Mouse (Mus musculus) heart, embryonic 11.5 days (tissue): ENCODE data around the gene Lcat. TPM values are rescaled to one million over a fixed set of nuclear protein-coding genes. Genes with fewer than 3 reads are reported as not detected.

Experiments used
- ATAC-seq: fragments of 200-750 bp; cut with Nextera tagmentation; replicated peaks from 2 replicates; pipeline ENCODE4 v1.8.0; 2017; ENCODE audit warnings: moderate library complexity; ENCODE audit not compliant: insufficient number of reproducible peaks, low FRiP score, low TSS enrichment
- H3K27ac ChIP-seq: fragments of 300-500 bp; sonication (generic); 2 replicates; pipeline ENCODE4 v1.5.1; 2014; ENCODE audit warnings: mild to moderate bottlenecking, low read depth, low read length
- H3K27me3 ChIP-seq: fragments of 300-500 bp; sonication (generic); 2 replicates; pipeline ENCODE4 v1.6.1; 2014; ENCODE audit warnings: mild to moderate bottlenecking, low read length, mixed read lengths; ENCODE audit not compliant: control insufficient read depth, insufficient read depth
- H3K36me3 ChIP-seq: fragments of 300-500 bp; sonication (generic); 2 replicates; pipeline ENCODE4 v1.6.1; 2014; ENCODE audit warnings: mild to moderate bottlenecking, low read length, moderate library complexity, mixed read lengths; ENCODE audit not compliant: control insufficient read depth, insufficient read depth
- H3K4me1 ChIP-seq: fragments of 300-500 bp; sonication (generic); 2 replicates; pipeline ENCODE4 v1.6.1; 2014; ENCODE audit warnings: low read length; ENCODE audit not compliant: control insufficient read depth, insufficient read depth
- H3K4me2 ChIP-seq: fragments of 300-500 bp; sonication (generic); 2 replicates; pipeline ENCODE4 v1.6.1; 2014; ENCODE audit warnings: mild to moderate bottlenecking, moderate library complexity
- H3K4me3 ChIP-seq: fragments of 300-500 bp; sonication (generic); 2 replicates; pipeline ENCODE4 v1.5.1; 2014; ENCODE audit warnings: low read depth, low read length
- H3K9ac ChIP-seq: fragments of 300-500 bp; sonication (generic); 2 replicates; pipeline ENCODE4 v1.6.1; 2014; ENCODE audit warnings: mild to moderate bottlenecking, low read depth, low read length, moderate library complexity
- H3K9me3 ChIP-seq: fragments of 300-500 bp; sonication (generic); replicated peaks from 2 replicates; pipeline ENCODE4 v1.6.1; 2016; ENCODE audit warnings: low read length; ENCODE audit not compliant: control insufficient read depth
- WGBS: fragments of 180-500 bp; shearing (Covaris S2); extraction: QIAGEN DNeasy Blood & Tissue Kit; methylation state at CpG from one replicate; pipeline ENCODE4 v1.1.7; 2014; ENCODE audit not compliant: insufficient replicate concordance; 5-methylcytosine and 5-hydroxymethylcytosine counted together
- polyA plus RNA-seq: library from polyadenylated mRNA; unstranded; fragments of >200 nt; fragmentation: Nextera tagmentation; extraction: Ambion mirVana; gene quantifications from 2 replicates; pipeline ENCODE4 v1.2.1, GENCODE M21; 2014

The Lcat gene
- polyA plus RNA-seq, 1 experiment from 2014 or later = 2.6 TPM

- H3K4me1 ChIP-seq = 0 out of 2 replicates have a peak, but pooled peaks cover 4% of the 10 kb centered on the region
- no peak overlapping the region for H3K4me2 ChIP-seq
- H3K4me3 ChIP-seq = no peak overlapping the region
- H3K9ac ChIP-seq = no peak overlapping the region
- WGBS = 68% methylated on average over 3 of the region's 3 CpGs
- H3K27ac ChIP-seq = no peak overlapping the region
- H3K36me3 ChIP-seq = peaks cover 4% of the 10 kb centered on the region; the same call in 1 of the 2 replicates
- no peak for ATAC-seq
- no peaks in the 10 kb centered on the region for H3K9me3 ChIP-seq
- no peaks in the 10 kb centered on the region for H3K27me3 ChIP-seq
Measured at GRCm38 (mm10) chr8:105925123-105925522, 18.1 kb downstream of the Lcat start.

GRCm38 (mm10) chr8:105919390-105919789 lies 23.8 kb downstream of the Lcat start:
- H3K36me3 ChIP-seq = peaks cover 3% of the 10 kb centered on the region; the same call in 1 of the 2 replicates
- no peak overlapping the region for H3K4me2 ChIP-seq
- no peaks in the 10 kb centered on the region for H3K9me3 ChIP-seq
- no peaks in the 10 kb centered on the region for H3K27me3 ChIP-seq
- no peak overlapping the region for H3K4me3 ChIP-seq
- H3K4me1 ChIP-seq = 0 out of 2 replicates have a peak, but pooled peaks cover 4% of the 10 kb centered on the region
- no peak overlapping the region for H3K9ac ChIP-seq
- 73% methylated on average over 3 of the region's 3 CpGs for WGBS
- ATAC-seq = no peak
- H3K27ac ChIP-seq = no peak overlapping the region

GRCm38 (mm10) chr8:105900941-105901616 lies 42.1 kb downstream of the Lcat start:
- peaks cover 5% of the 10 kb centered on the region for H3K4me1 ChIP-seq
- no peak for ATAC-seq
- H3K9me3 ChIP-seq = no peaks in the 10 kb centered on the region
- no peaks in the 10 kb centered on the region for H3K36me3 ChIP-seq
- H3K4me2 ChIP-seq = peak overlapping the region; percentile 92
- peak overlapping the region; percentile 100 for H3K9ac ChIP-seq
- H3K4me3 ChIP-seq = peak overlapping the region; percentile 79
- H3K27ac ChIP-seq = peak overlapping the region; percentile 82
- 29% methylated on average over 16 of the region's 16 CpGs for WGBS
- H3K27me3 ChIP-seq = no peaks in the 10 kb centered on the region

- ATAC-seq = peak; percentile 88
- Histone ChIP-seq H3K27me3 (no peaks in the 10 kb centered on the region), H3K36me3 (no peaks in the 10 kb centered on the region), H3K4me2 (peak within 1 kb of the TSS; percentile 92), H3K9ac (peak within 1 kb of the TSS; percentile 100), H3K9me3 (no peaks in the 10 kb centered on the region), H3K4me1 (peaks cover 5% of the 10 kb centered on the region), H3K4me3 (peak within 1 kb of the TSS; percentile 79), H3K27ac (peak within 1 kb of the TSS; percentile 82)
- WGBS = under 1% methylated on average over 68 of the region's 68 CpGs
Measured at GRCm38 (mm10) chr8:105900180-105900940, 42.8 kb downstream of the Lcat start, which contains the start of gene Pskh1. Gene Pskh1, plus strand, starts transcription at chr8:105900441.

GRCm38 (mm10) chr8:105897801-105898480 lies 45.2 kb downstream of the Lcat start:
- H3K9ac ChIP-seq = no peak overlapping the region
- H3K27me3 ChIP-seq = no peaks in the 10 kb centered on the region
- no peak overlapping the region for H3K4me3 ChIP-seq
- no peak overlapping the region for H3K27ac ChIP-seq
- no peak overlapping the region for H3K4me2 ChIP-seq
- no peaks in the 10 kb centered on the region for H3K36me3 ChIP-seq
- 71% methylated on average over 9 of the region's 9 CpGs for WGBS
- H3K9me3 ChIP-seq = no peaks in the 10 kb centered on the region
- ATAC-seq = no peak
- H3K4me1 ChIP-seq = peaks cover 5% of the 10 kb centered on the region

- peaks cover 27% of the 10 kb centered on the region for H3K36me3 ChIP-seq
- WGBS = 12% methylated on average over 11 of the region's 11 CpGs
Measured at GRCm38 (mm10) chr8:105893339-105893738, 49.8 kb downstream of the Lcat start, which contains the start of gene Nrn1l. Gene Nrn1l, plus strand, starts transcription at chr8:105893567.

GRCm38 (mm10) chr8:105892432-105892831 lies 50.8 kb downstream of the Lcat start:
- H3K27ac ChIP-seq = no peak overlapping the region; the same call in 1 of the 2 replicates
- no peaks in the 10 kb centered on the region for H3K27me3 ChIP-seq
- H3K9me3 ChIP-seq = no peaks in the 10 kb centered on the region
- no peak overlapping the region for H3K9ac ChIP-seq
- H3K36me3 ChIP-seq = peaks cover 35% of the 10 kb centered on the region
- WGBS = 86% methylated on average over 6 of the region's 6 CpGs
- H3K4me1 ChIP-seq = no peaks in the 10 kb centered on the region
- H3K4me2 ChIP-seq = no peak overlapping the region
- H3K4me3 ChIP-seq = no peak overlapping the region
- ATAC-seq = no peak

More at GRCm38 (mm10) chr8:105893339-105893738, 49.8 kb downstream of the Lcat start, which contains the start of gene Nrn1l:
- Histone ChIP-seq H3K4me3 (no peak within 1 kb of the TSS), H3K27me3 (no peaks in the 10 kb centered on the region), H3K4me2 (no peak within 1 kb of the TSS; the same call in 1 of the 2 replicates), H3K9me3 (no peaks in the 10 kb centered on the region), H3K27ac (no peak within 1 kb of the TSS; the same call in 1 of the 2 replicates), H3K4me1 (no peaks in the 10 kb centered on the region), H3K9ac (no peak within 1 kb of the TSS)
- peak; percentile 56 for ATAC-seq

- Histone ChIP-seq H3K4me1 (no peaks in the 10 kb centered on the region), H3K9me3 (no peaks in the 10 kb centered on the region), H3K27ac (no peak overlapping the region), H3K36me3 (peaks cover 46% of the 10 kb centered on the region), H3K4me3 (no peak overlapping the region), H3K9ac (no peak overlapping the region), H3K4me2 (no peak overlapping the region), H3K27me3 (no peaks in the 10 kb centered on the region)
- ATAC-seq = no peak
- WGBS = 92% methylated on average over 6 of the region's 6 CpGs
Measured at GRCm38 (mm10) chr8:105890870-105891269, 52.3 kb downstream of the Lcat start.
